Mouse (Mus musculus) myocyte (in vitro differentiated cells): ENCODE results near the gene Itpkb.

Source experiments
- E2F4 ChIP-seq: IDR thresholded peaks from one replicate; pipeline ENCODE4 v1.6.1; 2011; ENCODE audit warnings: mild to moderate bottlenecking, control low read depth, moderate library complexity; ENCODE audit not compliant: insufficient read depth
- MAX ChIP-seq: IDR thresholded peaks from one replicate; pipeline ENCODE4 v1.6.1; 2011; ENCODE audit warnings: low read depth, mild to moderate bottlenecking, control low read depth
- MYOD1 ChIP-seq, 3 experiments: IDR thresholded peaks; one replicate each; pipeline ENCODE4 v1.6.1; 2011; ENCODE audit warnings: control low read depth in 2 of 3, low read depth in 2 of 3, mild to moderate bottlenecking in 2 of 3, moderate library complexity in 1 of 3; ENCODE audit not compliant: insufficient read length in 2 of 3, control insufficient read depth in 1 of 3
- MYOG ChIP-seq, 3 experiments: IDR thresholded peaks; one replicate each; pipeline ENCODE4 v1.6.1; 2011; ENCODE audit warnings: control low read depth in 2 of 3, low read depth in 2 of 3, mild to moderate bottlenecking in 2 of 3; ENCODE audit not compliant: insufficient read length in 2 of 3, control insufficient read depth in 1 of 3, insufficient read depth in 1 of 3
- POLR2A ChIP-seq: IDR thresholded peaks from one replicate; pipeline ENCODE4 v1.6.1; 2011; ENCODE audit warnings: low read depth, mild to moderate bottlenecking, control low read depth, moderate library complexity; ENCODE audit not compliant: insufficient read length
- TCF12 ChIP-seq: IDR thresholded peaks from one replicate; pipeline ENCODE4 v1.6.1; 2011; ENCODE audit warnings: mild to moderate bottlenecking, control low read depth; ENCODE audit not compliant: poor library complexity, insufficient read depth, severe bottlenecking

GRCm38 (mm10) chr1:180286081-180286831 lies 44.0 kb upstream of the Itpkb start:
- TF ChIP-seq MAX (no peak), MYOD1 (IDR thresholded peaks at IDR 0.05; ENCODE audit: control insufficient read depth in 1 of 3, insufficient read length in 2 of 3, low read depth in 2 of 3) (no peak), POLR2A (no peak), MYOG (IDR thresholded peaks at IDR 0.05; ENCODE audit: control insufficient read depth in 1 of 3, insufficient read depth in 1 of 3, insufficient read length in 2 of 3, low read depth in 2 of 3) (no peak), E2F4 (no peak), TCF12 (no peak)
